Mouse (Mus musculus) adrenal gland, postnatal 10 days (tissue): ENCODE results near the gene Ptp4a2. TPM values are rescaled to one million over a fixed set of nuclear protein-coding genes. Genes with fewer than 3 reads are reported as not detected.
"Not testable (repeated sequence)": the region's sequence is repeated elsewhere in the genome, so short reads cannot be mapped to it uniquely, and the experiment has no call there.

Source experiments
- DNase-seq: peaks from one replicate; pipeline ENCODE4 v3.0.0; 2021; ENCODE audit warnings: mixed read lengths
- total RNA-seq, 2 experiments: library from RNA; stranded (reverse); gene quantifications; 2 replicates each; pipeline ENCODE4 v1.2.3; 2021

The Ptp4a2 gene
- total RNA-seq, 2 experiments from 2014 or later = 260 to 289 TPM

GRCm38 (mm10) chr4:129851861-129852260 lies 40.8 kb downstream of the Ptp4a2 start:
- DNase-seq = no peak

GRCm38 (mm10) chr4:129853053-129853452 lies 42.0 kb downstream of the Ptp4a2 start:
- DNase-seq = no peak

GRCm38 (mm10) chr4:129853996-129854395 lies 43.0 kb downstream of the Ptp4a2 start:
- no peak for DNase-seq

GRCm38 (mm10) chr4:129854615-129855014 lies 43.6 kb downstream of the Ptp4a2 start:
- no peak for DNase-seq

GRCm38 (mm10) chr4:129855051-129855970 lies 44.3 kb downstream of the Ptp4a2 start:
- DNase-seq = peak; percentile 67

GRCm38 (mm10) chr4:129860456-129860855 lies 49.4 kb downstream of the Ptp4a2 start:
- no peak for DNase-seq

- no peak for DNase-seq
Observed at GRCm38 (mm10) chr4:129861400-129861799, 50.4 kb downstream of the Ptp4a2 start.

GRCm38 (mm10) chr4:129862357-129862756 lies 51.3 kb downstream of the Ptp4a2 start:
- no peak for DNase-seq

GRCm38 (mm10) chr4:129866171-129866570 lies 55.2 kb downstream of the Ptp4a2 start:
- DNase-seq = not testable (repeated sequence)

GRCm38 (mm10) chr4:129868211-129868610 lies 57.2 kb downstream of the Ptp4a2 start:
- no peak for DNase-seq

- no peak for DNase-seq
Observed at GRCm38 (mm10) chr4:129870483-129870882, 59.5 kb downstream of the Ptp4a2 start.

GRCm38 (mm10) chr4:129872376-129872922 lies 61.4 kb downstream of the Ptp4a2 start:
- DNase-seq = no peak

GRCm38 (mm10) chr4:129874805-129875204 lies 63.8 kb downstream of the Ptp4a2 start:
- DNase-seq = no peak

GRCm38 (mm10) chr4:129875406-129875805 lies 64.4 kb downstream of the Ptp4a2 start:
- no peak for DNase-seq

GRCm38 (mm10) chr4:129876831-129877764 lies 66.1 kb downstream of the Ptp4a2 start:
- DNase-seq = peak; percentile 80

GRCm38 (mm10) chr4:129877967-129878655 lies 67.1 kb downstream of the Ptp4a2 start:
- no peak for DNase-seq

GRCm38 (mm10) chr4:129878656-129879145 lies 67.7 kb downstream of the Ptp4a2 start:
- DNase-seq = no peak

- DNase-seq = no peak
Observed at GRCm38 (mm10) chr4:129879206-129879780, 68.3 kb downstream of the Ptp4a2 start.

- DNase-seq = no peak
Observed at GRCm38 (mm10) chr4:129880615-129881014, 69.6 kb downstream of the Ptp4a2 start.

- no peak for DNase-seq
Observed at GRCm38 (mm10) chr4:129881661-129882060, 70.6 kb downstream of the Ptp4a2 start.
